In genomic region chr19:7276053-7276659, GRCm38 (mm10) we compare ENCODE assay signal across 9 mouse cellular contexts. TPM values are rescaled to one million over a fixed set of nuclear protein-coding genes. Genes with fewer than 3 reads are reported as not detected.
A peak's percentile ranks its signal among the peaks of the same experiment; 100 is the strongest.
DNase-seq lines count a peak whose midpoint lies in the region; ATAC-seq and TF ChIP-seq lines count a peak whose summit lies in the region.
"Had no signal": no experiment of that assay in that cellular context is flagged by ENCODE, and none has a peak within 500 bp of the region (broad histone marks: within the 10 kb centered on the region; RNA-seq: fewer than 3 reads in every experiment).

No protein-coding gene starts in this region.

- TF ChIP-seq CTCF in brain, embryonic 14.5 days (IDR thresholded peaks at IDR 0.05; ENCODE audit: borderline replicate concordance, extremely low read depth, insufficient read depth, insufficient read length), result no peak

- ATAC-seq in heart, embryonic 12.5 days (ENCODE audit: insufficient number of reproducible peaks, low FRiP score), result 0 out of 2 replicates have a peak, but pooled peaks have one; percentile 1
- peak; percentile 35 for ATAC-seq in forebrain, embryonic 16.5 days
- ATAC-seq in midbrain, embryonic 15.5 days (replicated peaks), result peak; percentile 16

- WGBS in heart, embryonic 12.5 days, result 65% methylated on average over 7 of the region's 7 CpGs
- 20% methylated on average over 7 of the region's 7 CpGs for WGBS in forebrain, embryonic 16.5 days
- WGBS in midbrain, embryonic 15.5 days, result 29% methylated on average over 7 of the region's 7 CpGs

- H3K9ac ChIP-seq in heart, embryonic 12.5 days, result no peak overlapping the region
- peak overlapping the region; percentile 27 for H3K9ac ChIP-seq in forebrain, embryonic 16.5 days (replicated peaks; ENCODE audit: low read depth, low read length)
- H3K9ac ChIP-seq in midbrain, embryonic 15.5 days, result peak overlapping the region; percentile 0

- H3K27me3 ChIP-seq in heart, embryonic 12.5 days (replicated peaks), result no peaks in the 10 kb centered on the region
- no peaks in the 10 kb centered on the region for H3K27me3 ChIP-seq in forebrain, embryonic 16.5 days (replicated peaks; ENCODE audit: control insufficient read depth, insufficient read depth, low read length)
- H3K27me3 ChIP-seq in midbrain, embryonic 15.5 days (replicated peaks), result no peaks in the 10 kb centered on the region

- peaks cover 89% of the 10 kb centered on the region for H3K36me3 ChIP-seq in heart, embryonic 12.5 days
- H3K36me3 ChIP-seq in forebrain, embryonic 16.5 days (ENCODE audit: control insufficient read depth, insufficient read depth), result peaks cover 20% of the 10 kb centered on the region
- H3K36me3 ChIP-seq in midbrain, embryonic 15.5 days (replicated peaks), result peaks cover 32% of the 10 kb centered on the region

- H3K9me3 ChIP-seq in heart, embryonic 12.5 days (replicated peaks), result no peaks in the 10 kb centered on the region
- no peaks in the 10 kb centered on the region for H3K9me3 ChIP-seq in forebrain, embryonic 16.5 days (ENCODE audit: control insufficient read depth, low read length)
- H3K9me3 ChIP-seq in midbrain, embryonic 15.5 days, result no peaks in the 10 kb centered on the region

- no peak overlapping the region for H3K4me2 ChIP-seq in heart, embryonic 12.5 days
- no peak overlapping the region for H3K4me2 ChIP-seq in forebrain, embryonic 16.5 days (ENCODE audit: low read length)
- no peak overlapping the region for H3K4me2 ChIP-seq in midbrain, embryonic 15.5 days

- peaks cover 40% of the 10 kb centered on the region for H3K4me1 ChIP-seq in heart, embryonic 12.5 days (replicated peaks)
- H3K4me1 ChIP-seq in forebrain, embryonic 16.5 days (replicated peaks; ENCODE audit: control insufficient read depth, insufficient read depth, low read length), result peaks cover 55% of the 10 kb centered on the region
- H3K4me1 ChIP-seq in midbrain, embryonic 15.5 days, result peaks cover 52% of the 10 kb centered on the region

- H3K4me3 ChIP-seq in heart, embryonic 12.5 days, result no peak overlapping the region
- H3K4me3 ChIP-seq in forebrain, embryonic 16.5 days (replicated peaks; ENCODE audit: low read length), result no peak overlapping the region
- H3K4me3 ChIP-seq in midbrain, embryonic 15.5 days, result no peak overlapping the region

- peak overlapping the region; percentile 8; the same call in 1 of the 2 replicates for H3K27ac ChIP-seq in heart, embryonic 12.5 days (ENCODE audit: poor library complexity, severe bottlenecking)
- H3K27ac ChIP-seq in forebrain, embryonic 16.5 days (ENCODE audit: low read length), result peak overlapping the region; percentile 86
- peak overlapping the region; percentile 75 for H3K27ac ChIP-seq in midbrain, embryonic 15.5 days

- TF ChIP-seq POLR2A in brain, embryonic 14.5 days (IDR thresholded peaks at IDR 0.05; ENCODE audit: borderline replicate concordance, extremely low read depth, insufficient read depth, insufficient read length, poor library complexity, severe bottlenecking), result no peak

- no peak for DNase-seq in heart, adult 8-10 months (ENCODE audit: low spot score)
- DNase-seq in brain, embryonic 14.5 days (ENCODE audit: low read depth), result peak; percentile 71
- DNase-seq in frontal cortex, postnatal 10 days (ENCODE audit: low spot score in 2 of 2), result no peak
- DNase-seq in adrenal gland, adult 2 months, result no peak
- no peak for DNase-seq in right cerebral cortex, postnatal 4 days

RNA-seq across cellular contexts. Expression of gene Rcor2, which starts 9.0 kb away (rescaled TPM):
- polyA plus RNA-seq in heart, embryonic 12.5 days (2016; fragmentation: Nextera tagmentation; extraction: Ambion mirVana), result 16.3 and 16.5 TPM in 2 replicates
- total RNA-seq in heart, adult 8-10 months (2022), result 10 to 100 TPM in 1 of 4 experiments, 1 to 10 TPM in 3; 5.5 to 12.7 (median 7.3) TPM
- polyA plus RNA-seq in brain, embryonic 14.5 days (2012; rRNA removed), result 134 and 211 TPM in 2 replicates
- polyA plus RNA-seq in forebrain, embryonic 16.5 days (2015; fragmentation: Nextera tagmentation; extraction: Ambion mirVana), result 45.8 and 49.2 TPM in 2 replicates
- 25.3 and 30.4 TPM in 2 replicates for polyA plus RNA-seq in midbrain, embryonic 15.5 days (2015; fragmentation: Nextera tagmentation; extraction: Ambion mirVana)
- 1 to 10 TPM; 1.9 to 6.3 TPM for total RNA-seq in adrenal gland, adult 2 months (2021)
- polyA plus RNA-seq in adrenal gland, adult 2 months (2012; rRNA removed), result 4.7 and 7.4 TPM in 2 replicates
- total RNA-seq: monocyte, adult 5-6 weeks had no signal

RNA-seq across cellular contexts. Expression of gene Naa40, which starts 35.2 kb away (rescaled TPM):
- 64.1 and 66.3 TPM in 2 replicates for polyA plus RNA-seq in heart, embryonic 12.5 days (2016; fragmentation: Nextera tagmentation; extraction: Ambion mirVana)
- total RNA-seq in heart, adult 8-10 months (2022), result 10 to 100 TPM; 11.7 to 21.1 (median 17.1) TPM
- 74.8 and 79.2 TPM in 2 replicates for polyA plus RNA-seq in brain, embryonic 14.5 days (2012; rRNA removed)
- polyA plus RNA-seq in forebrain, embryonic 16.5 days (2015; fragmentation: Nextera tagmentation; extraction: Ambion mirVana), result 67.3 and 74.7 TPM in 2 replicates
- 70.1 and 75.1 TPM in 2 replicates for polyA plus RNA-seq in midbrain, embryonic 15.5 days (2015; fragmentation: Nextera tagmentation; extraction: Ambion mirVana)
- 10 to 100 TPM; 18.5 to 19.9 TPM for total RNA-seq in adrenal gland, adult 2 months (2021)
- polyA plus RNA-seq in adrenal gland, adult 2 months (2012; rRNA removed), result 18.0 and 19.9 TPM in 2 replicates

RNA-seq across cellular contexts. Expression of gene Cox8a, which starts 58.7 kb away (rescaled TPM):
- 2,134 and 2,138 TPM in 2 replicates for polyA plus RNA-seq in heart, embryonic 12.5 days (2016; fragmentation: Nextera tagmentation; extraction: Ambion mirVana)
- 100 to 1,000 TPM; 406 to 459 (median 432) TPM for total RNA-seq in heart, adult 8-10 months (2022)
- 458 and 614 TPM in 2 replicates for polyA plus RNA-seq in brain, embryonic 14.5 days (2012; rRNA removed)
- polyA plus RNA-seq in forebrain, embryonic 16.5 days (2015; fragmentation: Nextera tagmentation; extraction: Ambion mirVana), result 602 and 609 TPM in 2 replicates
- polyA plus RNA-seq in midbrain, embryonic 15.5 days (2015; fragmentation: Nextera tagmentation; extraction: Ambion mirVana), result 837 and 848 TPM in 2 replicates
- total RNA-seq in adrenal gland, adult 2 months (2021), result 1,000 to 10,000 TPM; 1,087 to 1,191 TPM
- 2,774 and 3,841 TPM in 2 replicates for polyA plus RNA-seq in adrenal gland, adult 2 months (2012; rRNA removed)

Comparison
In these comparisons a context has a peak if more than half of its experiments do, and no peak if none do; other contexts are left out.
1. H3K27ac ChIP-seq: peak in every context shown above with its lines; median percentile 86 in forebrain, embryonic 16.5 days; 75 in midbrain, embryonic 15.5 days; 8 in heart, embryonic 12.5 days.